Mouse (Mus musculus): ENCODE results near the gene Stx3. TPM values are rescaled to one million over a fixed set of nuclear protein-coding genes. Genes with fewer than 3 reads are reported as not detected.

Gene Stx3
- 11.3 and 12.2 TPM in 2 replicates for total RNA-seq (2014; fragmentation: Nextera tagmentation)
- total RNA-seq (2017) = 7.9 and 12.1 TPM in 2 replicates

GRCm38 (mm10) chr19:11819143-11819700, at the start of gene Stx3:
Stx3 (minus strand) TSS chr19:11819403.
- no peak for ATAC-seq (replicated peaks; ENCODE audit: poor library complexity, severe bottlenecking)

DNA sequence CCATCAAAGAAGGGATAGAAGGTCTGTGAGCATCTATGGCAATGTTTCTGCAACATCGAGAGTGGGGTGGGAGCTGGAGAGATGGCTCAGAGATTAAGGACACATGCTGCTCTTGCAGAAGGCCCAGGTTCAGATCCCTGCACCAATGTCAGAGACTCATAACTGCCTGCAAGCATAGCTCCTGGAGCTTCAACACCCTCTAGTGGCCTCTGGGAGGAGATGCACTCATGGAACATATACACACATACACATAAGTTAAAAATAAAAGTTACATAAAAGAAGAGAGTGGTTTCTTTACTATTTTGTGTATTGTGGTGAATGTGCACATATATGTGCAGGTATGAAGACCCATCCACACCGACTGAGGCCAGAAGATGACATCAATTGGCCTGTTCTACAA, 48.6 kb upstream of the Stx3 start:
- no peak for ATAC-seq (replicated peaks; ENCODE audit: poor library complexity, severe bottlenecking)

- no peak for ATAC-seq (replicated peaks; ENCODE audit: poor library complexity, severe bottlenecking)
These were observed 41.8 kb upstream of the Stx3 start, which contains the start of gene Olfr1418 for GRCm38 (mm10) chr19:11860966-11861365. Olfr1418 (minus strand) TSS chr19:11861066.

DNA sequence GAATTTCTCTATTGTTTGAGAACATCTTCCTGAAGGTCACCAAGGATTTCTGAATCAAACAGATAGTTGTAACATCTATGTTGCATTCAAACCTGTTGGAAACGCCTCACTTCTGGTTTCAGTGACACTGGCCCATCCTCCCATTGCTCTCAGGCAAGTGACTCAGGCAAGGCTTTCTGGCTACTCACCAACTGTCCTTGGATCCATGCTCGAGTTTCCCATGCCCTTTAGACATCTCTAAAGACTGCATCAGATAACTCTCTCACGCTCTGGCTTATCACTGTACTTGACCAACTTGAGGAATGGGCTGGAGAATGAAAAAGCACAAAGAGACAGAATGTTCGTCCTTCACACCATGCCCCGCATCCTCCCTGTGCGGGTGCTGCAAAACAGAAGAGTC, 37.3 kb upstream of the Stx3 start:
- ATAC-seq (replicated peaks; ENCODE audit: poor library complexity, severe bottlenecking) = no peak

GRCm38 (mm10) chr19:11854821-11855220, 35.6 kb upstream of the Stx3 start:
- ATAC-seq (replicated peaks; ENCODE audit: poor library complexity, severe bottlenecking) = no peak

DNA sequence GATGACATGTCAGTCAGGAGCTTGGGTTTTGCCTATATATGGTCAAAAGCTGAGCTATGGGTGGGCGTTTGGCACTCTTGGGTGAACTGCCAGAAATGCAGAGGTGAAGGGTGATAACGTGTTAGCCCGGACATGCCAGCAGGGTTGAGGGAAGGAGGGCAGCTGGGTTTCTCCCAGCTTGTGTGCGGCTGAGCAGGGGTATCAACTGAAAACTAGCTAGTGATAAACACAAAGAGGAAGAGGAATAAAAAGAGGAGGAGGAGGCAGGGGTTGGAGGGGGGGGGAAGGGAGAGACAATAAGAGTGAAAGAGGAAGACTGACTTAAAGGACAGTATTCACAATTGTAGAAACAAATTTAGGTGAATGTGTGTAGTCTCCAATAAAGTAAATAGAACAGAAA, 33.4 kb upstream of the Stx3 start:
- ATAC-seq (replicated peaks; ENCODE audit: poor library complexity, severe bottlenecking) = peak; percentile 84

DNA sequence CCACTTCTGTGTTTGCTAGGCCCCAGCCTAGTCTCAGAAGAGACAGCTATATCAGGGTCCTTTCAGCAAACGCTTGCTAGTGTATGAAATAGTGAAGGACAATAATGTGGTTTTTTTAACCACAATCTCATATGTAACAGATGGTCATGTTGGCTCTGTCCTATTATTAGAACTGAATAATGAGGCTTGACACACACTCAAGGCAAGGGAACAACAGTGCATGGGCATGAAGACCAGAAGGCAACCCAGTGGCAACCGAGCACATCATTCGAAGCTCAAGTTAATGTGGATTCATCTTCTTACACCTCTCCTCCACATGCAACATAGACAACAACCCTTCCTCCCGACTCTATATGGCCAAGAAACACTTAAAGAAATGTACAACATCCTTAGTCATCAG, 27.1 kb upstream of the Stx3 start:
- ATAC-seq (replicated peaks; ENCODE audit: poor library complexity, severe bottlenecking) = no peak; the same call in 1 of the 2 replicates

GRCm38 (mm10) chr19:11839119-11839518, 19.9 kb upstream of the Stx3 start, which contains the start of gene Olfr1417:
Olfr1417 (minus strand) TSS chr19:11839219.
- no peak for ATAC-seq (replicated peaks; ENCODE audit: poor library complexity, severe bottlenecking)

DNA sequence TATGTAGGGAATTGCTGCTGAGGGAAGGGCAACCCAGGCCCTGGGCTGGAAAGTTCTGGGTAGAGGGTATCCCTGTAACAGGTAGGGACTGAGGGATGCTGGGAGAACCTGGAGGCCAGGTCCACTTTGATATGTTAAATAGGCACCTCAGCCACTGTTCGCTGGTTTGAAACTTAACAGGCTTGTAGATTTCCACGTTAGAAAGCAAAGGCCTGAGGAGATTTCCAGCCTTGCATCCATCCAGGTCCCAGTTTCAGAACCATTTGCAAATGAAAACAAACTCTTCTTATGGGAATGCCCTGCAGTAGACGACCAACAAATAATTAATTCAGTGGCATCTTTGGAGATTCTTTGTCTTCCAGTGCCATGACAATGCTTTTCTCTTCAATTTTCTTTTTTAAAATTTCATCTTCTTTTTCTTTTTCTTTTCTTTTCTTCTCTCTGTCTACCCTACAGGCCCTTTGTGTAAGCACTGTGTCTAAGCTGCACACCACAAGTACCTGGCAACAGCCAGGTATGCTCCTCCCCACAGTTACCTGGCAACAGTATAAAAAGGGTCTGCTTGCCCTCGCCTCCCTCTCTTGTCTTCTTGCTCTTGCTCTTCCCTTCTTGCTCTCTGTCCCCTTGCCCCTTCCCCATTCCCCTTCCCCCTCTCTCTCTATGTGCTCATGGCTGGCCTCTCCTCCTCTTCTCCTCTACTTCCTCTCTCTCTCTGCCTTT, 4.3 kb upstream of the Stx3 start:
- ATAC-seq (replicated peaks; ENCODE audit: poor library complexity, severe bottlenecking) = no peak

DNA sequence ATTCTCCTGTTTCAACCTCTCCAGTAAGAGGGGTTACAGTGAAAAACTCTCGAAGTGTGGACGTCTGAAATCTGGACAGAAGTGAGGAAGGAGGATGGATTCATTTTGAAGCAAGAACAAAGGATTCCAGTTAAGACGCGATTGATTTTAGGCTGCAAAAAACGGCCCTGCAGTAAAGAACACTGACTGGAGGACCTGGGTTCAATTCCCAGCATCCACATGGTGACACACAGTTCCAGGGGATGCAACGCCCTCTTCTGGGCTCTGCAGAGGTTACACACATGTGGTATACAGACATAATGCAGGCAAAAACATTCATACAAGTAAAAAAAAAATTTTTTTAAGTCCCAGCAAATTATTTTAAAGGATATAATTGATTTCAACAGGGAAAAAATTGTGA, 1.0 kb upstream of the Stx3 start:
- ATAC-seq (replicated peaks; ENCODE audit: poor library complexity, severe bottlenecking) = no peak

DNA sequence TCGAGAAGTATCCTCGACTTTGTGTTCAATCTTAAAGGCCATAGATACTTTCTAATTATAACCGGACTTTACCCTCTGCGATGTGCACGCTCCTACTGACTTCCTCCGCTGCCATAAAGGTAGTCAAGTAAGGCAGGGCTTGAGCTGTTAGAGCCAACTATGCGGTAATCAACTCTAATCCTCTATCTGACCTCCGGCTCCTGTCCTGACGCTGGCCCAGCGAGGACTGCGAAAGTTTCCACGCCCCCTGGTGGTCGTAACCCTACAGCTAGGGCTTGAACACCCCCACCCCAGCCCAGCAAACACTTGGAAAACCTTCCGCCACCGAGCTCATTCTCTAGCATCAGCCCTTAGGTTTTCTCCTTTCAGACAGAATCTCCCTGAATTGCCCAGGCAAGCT, 597 bp upstream of the Stx3 start:
- ATAC-seq (replicated peaks; ENCODE audit: poor library complexity, severe bottlenecking) = peak; percentile 75

DNA sequence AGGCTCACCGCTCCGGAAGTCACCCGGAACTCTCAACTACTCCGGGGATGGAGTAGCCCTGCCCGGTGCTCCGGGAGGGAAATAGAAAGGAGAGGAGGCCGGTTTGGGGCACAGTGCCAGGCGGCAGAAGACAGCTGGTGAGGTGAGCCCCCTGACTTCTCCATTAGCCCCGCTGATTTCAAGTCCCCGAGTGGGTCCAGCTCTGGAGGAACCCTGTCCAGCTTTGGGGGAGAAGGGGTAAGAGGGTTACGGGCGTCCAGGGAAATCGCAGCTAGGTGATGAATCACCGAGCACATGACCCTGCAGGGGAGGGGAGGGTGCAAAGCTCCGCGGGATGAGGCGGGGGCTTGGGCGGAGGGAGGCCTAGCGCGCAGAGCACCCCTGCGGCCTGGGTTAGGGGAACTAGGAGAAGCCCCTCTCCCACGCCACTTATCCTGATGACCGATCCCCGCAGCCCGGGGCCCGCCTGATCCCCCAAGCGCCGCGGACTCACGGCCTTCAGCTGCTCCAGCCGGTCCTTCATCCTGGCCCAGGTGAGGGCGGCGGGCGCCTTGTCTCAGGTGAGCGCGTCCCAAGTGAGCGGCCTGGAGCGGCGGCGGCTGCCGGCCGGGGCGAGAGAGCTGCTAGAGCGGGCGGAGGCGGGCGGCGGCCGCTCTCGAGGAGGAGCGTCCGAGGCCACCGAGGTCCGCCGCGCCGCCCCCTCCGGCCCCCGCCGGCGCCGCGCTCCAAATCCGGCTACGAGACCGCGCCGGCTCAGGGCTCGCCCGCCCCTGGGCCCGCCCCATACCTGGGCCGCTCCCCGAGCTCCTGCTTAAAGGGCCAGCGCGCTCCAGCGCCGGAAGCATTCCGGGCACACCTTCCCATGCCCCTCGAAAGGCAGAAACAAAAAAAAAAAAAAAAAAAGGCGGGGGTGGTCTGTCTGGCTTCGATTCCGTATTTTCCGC, 732 bp downstream of the Stx3 start:
- ATAC-seq (replicated peaks; ENCODE audit: poor library complexity, severe bottlenecking) = peak; percentile 28

DNA sequence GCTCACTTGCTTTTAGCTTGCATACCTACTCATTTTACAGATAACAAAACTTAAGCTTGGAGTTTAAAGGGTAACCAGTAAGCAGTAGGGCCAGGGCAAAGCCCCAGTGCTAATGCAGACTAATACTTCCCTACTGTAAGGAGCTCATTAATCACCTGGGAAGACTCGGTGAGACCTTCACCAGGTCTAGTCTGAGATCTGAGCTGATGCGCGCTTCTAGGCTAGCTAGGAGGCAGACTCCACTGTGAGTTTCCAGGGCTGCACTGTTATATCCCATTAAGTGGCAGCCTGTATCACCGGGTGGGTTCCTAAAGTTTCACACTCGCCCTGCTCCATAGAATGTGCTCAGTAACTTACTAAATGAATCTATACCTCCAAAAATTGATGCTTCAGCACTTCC, 1.6 kb downstream of the Stx3 start:
- ATAC-seq (replicated peaks; ENCODE audit: poor library complexity, severe bottlenecking) = no peak

DNA sequence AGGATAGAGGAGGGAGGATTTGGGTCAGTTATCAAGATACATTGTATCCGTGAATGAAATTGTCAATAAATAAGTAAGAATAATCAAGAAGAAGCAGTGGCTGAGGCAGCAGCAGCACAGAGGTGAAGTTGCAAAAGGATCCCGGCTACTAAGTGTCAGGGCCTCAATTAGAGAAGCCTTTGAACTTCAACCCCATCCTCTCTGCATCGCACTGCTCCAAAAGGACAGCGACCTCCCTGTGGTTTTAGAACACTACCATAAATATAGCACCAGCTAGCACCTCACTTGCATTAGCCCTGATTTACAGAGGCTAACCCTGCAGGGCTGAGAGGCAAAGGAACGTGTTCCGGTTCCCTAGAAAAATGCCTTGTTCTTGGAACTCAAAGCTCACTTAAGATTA, 2.5 kb downstream of the Stx3 start:
- no peak for ATAC-seq (replicated peaks; ENCODE audit: poor library complexity, severe bottlenecking)

GRCm38 (mm10) chr19:11814742-11815333, 4.4 kb downstream of the Stx3 start:
- no peak for ATAC-seq (replicated peaks; ENCODE audit: poor library complexity, severe bottlenecking)

DNA sequence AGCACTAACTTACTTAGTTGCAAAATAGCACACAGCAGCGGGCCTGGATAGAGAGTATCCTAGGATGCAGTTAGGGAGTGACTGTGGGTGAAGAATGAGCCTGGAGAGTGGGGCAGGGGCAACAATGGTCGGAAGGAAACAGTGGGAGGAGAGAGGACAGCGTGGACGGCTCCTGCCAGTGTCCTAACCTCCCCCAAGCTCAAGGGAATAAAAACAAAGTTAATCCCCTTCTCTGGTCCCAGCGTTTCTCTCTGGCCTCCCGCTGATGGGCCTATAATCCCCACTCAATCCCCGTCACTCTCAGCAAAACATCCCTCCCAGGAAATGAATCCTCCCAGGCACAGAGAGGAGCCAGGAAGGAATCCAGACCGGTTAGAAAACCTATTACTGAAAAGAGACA, 5.6 kb downstream of the Stx3 start:
- no peak for ATAC-seq (replicated peaks; ENCODE audit: poor library complexity, severe bottlenecking)

DNA sequence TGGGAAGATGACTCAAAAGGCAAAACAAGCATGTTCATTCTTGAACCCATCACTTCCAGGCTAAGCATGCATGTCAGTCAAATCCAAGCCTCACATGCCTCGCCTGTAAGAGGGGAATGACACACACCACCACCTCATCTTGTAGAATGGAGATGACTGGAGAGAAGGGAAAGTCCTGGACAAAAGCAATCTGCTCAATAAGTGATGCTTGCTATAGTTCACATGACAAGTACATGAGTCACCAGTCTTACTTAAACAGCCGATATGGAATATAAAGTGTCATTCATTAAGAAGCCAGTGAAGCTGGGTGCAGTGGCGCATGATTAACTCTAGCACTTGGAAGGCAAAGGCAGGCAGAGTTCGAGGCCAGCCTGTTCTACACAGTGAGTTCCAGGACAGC, 6.1 kb downstream of the Stx3 start:
- no peak for ATAC-seq (replicated peaks; ENCODE audit: poor library complexity, severe bottlenecking)

DNA sequence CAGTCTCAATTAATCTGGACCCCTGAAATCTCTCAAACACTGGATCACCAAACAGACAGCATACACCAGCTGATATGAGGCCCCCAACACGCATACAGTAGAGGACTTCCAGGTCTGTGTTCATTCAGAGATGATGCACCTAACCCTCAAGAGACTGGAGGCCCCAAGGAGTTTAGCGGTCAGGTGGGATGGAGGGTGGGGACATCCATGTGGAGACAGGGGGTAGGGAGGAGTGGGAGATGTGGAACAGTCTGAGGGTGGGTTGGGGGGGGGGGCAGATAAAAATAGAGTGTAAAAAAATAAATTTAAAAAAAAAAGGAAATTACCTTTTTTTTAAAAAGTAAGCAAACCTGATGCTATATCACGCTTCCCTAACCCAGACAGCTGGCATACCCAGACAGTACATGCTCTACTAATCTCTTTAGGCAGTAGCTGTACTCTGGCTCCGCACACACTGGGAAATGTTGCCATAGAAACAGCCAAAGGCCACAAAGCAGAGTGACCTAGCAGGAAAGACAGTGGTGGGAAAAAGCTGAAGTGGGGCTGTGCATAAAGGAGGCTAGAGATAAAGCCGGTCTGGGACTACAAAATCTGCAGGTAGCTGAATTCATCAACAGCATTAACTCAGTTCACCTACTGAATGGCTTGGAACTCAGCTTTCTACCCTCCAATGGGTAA, 7.4 kb downstream of the Stx3 start:
- ATAC-seq (replicated peaks; ENCODE audit: poor library complexity, severe bottlenecking) = peak; percentile 20

- no peak for ATAC-seq (replicated peaks; ENCODE audit: poor library complexity, severe bottlenecking)
These were observed 8.3 kb downstream of the Stx3 start for GRCm38 (mm10) chr19:11810856-11811255.
